Mouse (Mus musculus) lung, postnatal 0 days (tissue): ENCODE results near the gene Hmcn1. TPM values are rescaled to one million over a fixed set of nuclear protein-coding genes. Genes with fewer than 3 reads are reported as not detected.

Experiments used
- ATAC-seq: fragments of 200-750 bp; cut with Nextera tagmentation; 2 replicates; pipeline ENCODE4 v1.8.0; 2017; ENCODE audit warnings: moderate library complexity
- DNase-seq: peaks from one replicate; pipeline ENCODE4 v3.0.0-alpha.2; 2016; ENCODE audit warnings: low spot score
- H3K27ac ChIP-seq: fragments of 300-500 bp; sonication (generic); 2 replicates; pipeline ENCODE4 v1.5.1; 2014; ENCODE audit warnings: antibody characterized with exemption, mild to moderate bottlenecking, low read length, mixed read lengths
- H3K27me3 ChIP-seq: fragments of 300-500 bp; sonication (generic); replicated peaks from 2 replicates; pipeline ENCODE4 v1.6.1; 2014; ENCODE audit warnings: low read length, mixed read lengths; ENCODE audit not compliant: insufficient read depth
- H3K36me3 ChIP-seq: fragments of 300-500 bp; sonication (generic); 2 replicates; pipeline ENCODE4 v1.6.1; 2014; ENCODE audit warnings: low read length, mixed read lengths; ENCODE audit not compliant: insufficient read depth
- H3K4me1 ChIP-seq: fragments of 300-500 bp; sonication (generic); 2 replicates; pipeline ENCODE4 v1.6.1; 2014; ENCODE audit warnings: antibody characterized with exemption, low read depth, low read length, mixed read lengths; ENCODE audit not compliant: insufficient read depth
- H3K4me2 ChIP-seq: fragments of 300-500 bp; sonication (generic); replicated peaks from 2 replicates; pipeline ENCODE4 v1.6.1; 2014; ENCODE audit warnings: low read depth, mild to moderate bottlenecking, low read length, moderate library complexity, mixed read lengths
- H3K4me3 ChIP-seq: fragments of 300-500 bp; sonication (generic); 2 replicates; pipeline ENCODE4 v1.5.1; 2014; ENCODE audit warnings: low read depth, low read length
- H3K9ac ChIP-seq: fragments of 300-500 bp; sonication (generic); replicated peaks from 2 replicates; pipeline ENCODE4 v1.6.1; 2014; ENCODE audit warnings: low read depth, mild to moderate bottlenecking
- H3K9me3 ChIP-seq: fragments of 300-500 bp; sonication (generic); 2 replicates; pipeline ENCODE4 v1.6.1; 2016; ENCODE audit warnings: low read length, mixed read lengths
- CTCF ChIP-seq: IDR thresholded peaks from 2 replicates; pipeline ENCODE4 v1.5.1; 2016; ENCODE audit warnings: antibody characterized with exemption, mild to moderate bottlenecking
- EP300 ChIP-seq: IDR thresholded peaks from 2 replicates; pipeline ENCODE4 v1.6.1; 2016; ENCODE audit warnings: antibody characterized with exemption, mild to moderate bottlenecking, control low read depth
- WGBS: fragments of 180-500 bp; shearing (Covaris S2); extraction: QIAGEN DNeasy Blood & Tissue Kit; methylation state at CpG from one replicate; pipeline ENCODE4 v1.1.7; 2014; 5-methylcytosine and 5-hydroxymethylcytosine counted together
- polyA plus RNA-seq: library from polyadenylated mRNA; unstranded; fragments of >200 nt; fragmentation: Nextera tagmentation; extraction: Ambion mirVana; gene quantifications from 2 replicates; pipeline ENCODE4 v1.2.1, GENCODE M21; 2015

Hmcn1 gene
- polyA plus RNA-seq, 1 experiment from 2014 or later = 24.7 TPM

DNA sequence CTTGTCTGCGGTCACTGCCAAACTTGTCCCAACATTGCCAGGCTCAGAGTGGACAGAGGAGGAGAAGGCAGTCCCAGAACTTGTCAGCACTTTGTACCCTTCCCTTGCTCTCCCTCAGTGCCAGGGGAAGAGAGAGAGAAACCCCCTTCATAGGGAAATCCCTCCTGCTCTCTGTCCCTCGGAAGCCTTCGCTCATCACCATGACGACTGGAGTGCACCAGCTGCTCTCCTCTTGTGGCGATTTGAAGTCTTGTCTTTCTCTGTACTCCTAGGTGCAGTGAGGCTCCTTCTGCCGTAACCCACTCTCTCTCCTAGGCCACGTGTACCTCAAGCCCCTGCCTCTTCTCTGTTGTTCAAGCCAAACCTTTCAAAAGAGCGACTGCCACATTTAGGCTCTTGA lies 409.5 kb downstream of the Hmcn1 start:
- Histone ChIP-seq H3K4me3 (no peak overlapping the region), H3K27ac (no peak overlapping the region), H3K9ac (no peak overlapping the region), H3K36me3 (no peaks in the 10 kb centered on the region), H3K4me2 (no peak overlapping the region), H3K27me3 (no peaks in the 10 kb centered on the region), H3K4me1 (no peaks in the 10 kb centered on the region), H3K9me3 (no peaks in the 10 kb centered on the region)
- no peak for TF ChIP-seq CTCF
- ATAC-seq (no peak), DNase-seq (no peak)
- 58% methylated on average over 8 of the region's 8 CpGs for WGBS

GRCm38 (mm10) chr1:150580561-150580960 lies 412.7 kb downstream of the Hmcn1 start:
- H3K4me2 ChIP-seq = no peak overlapping the region
- H3K27ac ChIP-seq = no peak overlapping the region
- DNase-seq = no peak
- no peaks in the 10 kb centered on the region for H3K9me3 ChIP-seq
- no peak overlapping the region for H3K9ac ChIP-seq
- no peaks in the 10 kb centered on the region for H3K36me3 ChIP-seq
- WGBS = 83% methylated on average over 7 of the region's 7 CpGs
- no peaks in the 10 kb centered on the region for H3K4me1 ChIP-seq
- no peak overlapping the region for H3K4me3 ChIP-seq
- no peaks in the 10 kb centered on the region for H3K27me3 ChIP-seq
- TF ChIP-seq CTCF (no peak), EP300 (no peak)
- no peak for ATAC-seq

GRCm38 (mm10) chr1:150573407-150573806 lies 419.8 kb downstream of the Hmcn1 start:
- Histone ChIP-seq H3K36me3 (no peaks in the 10 kb centered on the region), H3K4me1 (no peaks in the 10 kb centered on the region), H3K27me3 (no peaks in the 10 kb centered on the region), H3K4me3 (no peak overlapping the region), H3K9ac (no peak overlapping the region), H3K27ac (no peak overlapping the region), H3K9me3 (no peaks in the 10 kb centered on the region), H3K4me2 (no peak overlapping the region)
- TF ChIP-seq EP300 (no peak), CTCF (no peak)
- DNase-seq (no peak), ATAC-seq (no peak)
- WGBS = 79% methylated on average over 8 of the region's 8 CpGs

- Histone ChIP-seq H3K9ac (no peak overlapping the region), H3K4me2 (no peak overlapping the region), H3K4me3 (no peak overlapping the region), H3K9me3 (no peaks in the 10 kb centered on the region), H3K27ac (no peak overlapping the region), H3K4me1 (no peaks in the 10 kb centered on the region), H3K36me3 (no peaks in the 10 kb centered on the region), H3K27me3 (no peaks in the 10 kb centered on the region)
- no peak for TF ChIP-seq CTCF
- TF ChIP-seq EP300 = no peak
- WGBS = 65% methylated on average over 4 of the region's 4 CpGs
- DNase-seq (no peak), ATAC-seq (no peak)
These were observed 422.6 kb downstream of the Hmcn1 start for GRCm38 (mm10) chr1:150570562-150571156.

GRCm38 (mm10) chr1:150569820-150570543 lies 423.3 kb downstream of the Hmcn1 start:
- no peak for ATAC-seq
- no peak for DNase-seq
- no peaks in the 10 kb centered on the region for H3K4me1 ChIP-seq
- 94% methylated on average over 5 of the region's 5 CpGs for WGBS
- no peak overlapping the region for H3K4me2 ChIP-seq
- H3K4me3 ChIP-seq = no peak overlapping the region
- TF ChIP-seq EP300 (no peak), CTCF (no peak)
- no peak overlapping the region for H3K9ac ChIP-seq
- no peaks in the 10 kb centered on the region for H3K27me3 ChIP-seq
- no peak overlapping the region for H3K27ac ChIP-seq
- no peaks in the 10 kb centered on the region for H3K36me3 ChIP-seq
- no peaks in the 10 kb centered on the region for H3K9me3 ChIP-seq

DNA sequence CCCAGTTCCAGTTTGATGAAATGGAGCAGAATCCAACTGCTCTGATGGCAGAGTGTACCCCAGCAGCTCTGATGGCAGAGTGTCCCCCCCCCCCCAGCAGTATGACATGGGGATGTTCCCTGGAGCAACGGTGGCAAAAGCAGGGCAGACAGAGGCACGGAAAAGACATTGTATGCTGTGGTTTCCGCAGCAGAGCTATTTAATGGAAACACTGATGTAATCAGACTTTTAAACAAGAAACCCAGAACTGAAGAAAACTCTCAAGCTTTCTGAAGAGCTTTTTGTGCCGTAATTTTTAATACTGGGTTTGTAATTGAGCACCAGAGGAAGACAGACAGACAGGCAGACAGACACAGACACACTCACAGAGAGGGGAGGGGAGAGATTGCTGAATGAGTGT lies 426.9 kb downstream of the Hmcn1 start:
- ATAC-seq = no peak
- H3K4me3 ChIP-seq = no peak overlapping the region
- WGBS = 62% methylated on average over 4 of the region's 4 CpGs

More for the DNA sequence above, 426.9 kb downstream of the Hmcn1 start:
- H3K36me3 ChIP-seq = no peaks in the 10 kb centered on the region; the same call in 1 of the 2 replicates
- H3K27me3 ChIP-seq = no peaks in the 10 kb centered on the region
- no peak overlapping the region for H3K27ac ChIP-seq
- no peak overlapping the region for H3K9ac ChIP-seq
- no peak overlapping the region for H3K4me2 ChIP-seq
- DNase-seq = no peak
- TF ChIP-seq CTCF (no peak), EP300 (no peak)
- H3K4me1 ChIP-seq = no peaks in the 10 kb centered on the region
- no peaks in the 10 kb centered on the region for H3K9me3 ChIP-seq
